Mouse (Mus musculus) gastrocnemius, adult 18-20 months (tissue): Measurements from ENCODE around the gene Frmd4b. TPM values are rescaled to one million over a fixed set of nuclear protein-coding genes. Genes with fewer than 3 reads are reported as not detected.

ENCODE experiments used
- DNase-seq: peaks from one replicate; pipeline ENCODE4 v3.0.0; 2021; ENCODE audit warnings: low spot score
- total RNA-seq, 2 experiments: library from RNA; stranded (reverse); gene quantifications; 2 replicates each; pipeline ENCODE4 v1.2.3; 2021

Frmd4b gene
- total RNA-seq, 2 experiments from 2014 or later = 5.1 to 6.3 TPM

DNA sequence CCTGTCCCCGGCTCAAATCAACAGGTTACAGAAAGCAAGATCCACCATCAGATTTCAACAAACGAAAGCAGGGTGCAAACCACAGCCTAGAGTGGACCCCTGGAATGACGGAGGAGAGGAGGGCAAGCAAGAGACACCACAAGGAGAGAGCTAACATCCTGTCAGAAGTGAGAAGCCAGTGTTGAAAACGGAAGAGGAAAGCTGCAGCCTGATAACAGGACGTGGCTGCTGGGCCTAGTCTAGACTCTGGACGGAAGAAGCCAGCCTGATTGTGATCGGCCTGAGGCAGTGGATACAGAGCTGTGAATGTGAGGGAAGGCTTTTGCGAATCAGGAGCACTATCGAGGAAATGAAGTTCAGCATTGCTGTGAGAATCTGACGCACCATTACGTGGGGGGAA lies 296.2 kb downstream of the Frmd4b start:
- no peak for DNase-seq

DNA sequence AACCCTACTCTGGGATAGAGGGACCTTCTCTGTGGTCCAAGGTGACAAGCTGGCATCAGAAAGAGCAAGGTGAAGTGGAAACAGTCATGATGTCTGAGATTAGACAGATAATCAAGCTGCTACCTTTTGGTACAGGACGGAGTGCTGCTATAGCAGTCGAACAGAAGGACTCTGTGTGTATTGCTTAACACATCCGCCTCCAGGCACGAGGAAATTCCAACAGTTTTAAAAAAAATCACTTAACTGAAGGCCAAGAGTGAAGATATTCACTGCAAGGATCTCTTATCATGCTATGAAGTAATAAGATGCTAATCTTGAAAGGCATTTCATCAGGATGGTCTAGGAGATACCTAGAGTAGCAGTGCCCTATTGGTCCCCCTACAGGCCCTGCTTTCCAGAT lies 298.3 kb downstream of the Frmd4b start:
- no peak for DNase-seq

DNA sequence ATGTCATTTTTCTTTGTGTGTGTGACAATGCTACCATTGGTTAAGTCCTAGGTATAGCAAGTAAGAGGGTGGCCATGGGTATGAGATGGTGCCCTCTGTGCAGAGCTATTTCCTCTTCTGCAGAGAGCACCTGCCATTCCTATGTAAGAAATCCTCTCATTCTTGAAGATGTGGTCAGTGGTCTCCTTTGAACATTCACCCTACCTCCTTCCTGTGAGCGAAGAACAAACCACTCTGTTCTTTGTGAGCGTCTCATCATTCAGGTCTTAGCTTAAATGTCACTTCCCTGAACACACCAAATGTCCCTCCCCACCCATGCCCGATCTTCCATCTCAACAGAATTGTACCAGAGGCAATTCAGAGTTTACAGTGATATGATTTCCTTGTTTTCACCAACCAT lies 299.4 kb downstream of the Frmd4b start:
- DNase-seq = no peak

DNA sequence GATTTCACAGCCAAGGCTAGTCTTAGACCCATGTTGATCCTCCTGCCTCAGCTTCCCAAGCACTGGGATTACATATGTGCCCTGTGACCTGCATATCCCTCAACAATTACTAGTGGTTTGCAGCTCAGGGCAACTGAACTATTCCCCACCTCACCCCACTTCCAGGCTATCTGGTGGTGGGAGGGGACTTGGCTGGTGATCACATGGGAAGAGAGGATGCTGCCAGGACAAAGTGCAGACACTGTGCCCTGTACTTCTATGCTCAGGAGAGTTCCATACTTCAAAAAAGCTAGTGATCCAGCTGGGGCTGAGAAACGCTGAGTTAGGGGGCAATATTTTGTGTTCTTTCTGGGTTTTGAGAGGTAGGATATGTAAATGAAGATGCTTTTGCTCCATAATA lies 300.6 kb downstream of the Frmd4b start:
- no peak for DNase-seq

DNA sequence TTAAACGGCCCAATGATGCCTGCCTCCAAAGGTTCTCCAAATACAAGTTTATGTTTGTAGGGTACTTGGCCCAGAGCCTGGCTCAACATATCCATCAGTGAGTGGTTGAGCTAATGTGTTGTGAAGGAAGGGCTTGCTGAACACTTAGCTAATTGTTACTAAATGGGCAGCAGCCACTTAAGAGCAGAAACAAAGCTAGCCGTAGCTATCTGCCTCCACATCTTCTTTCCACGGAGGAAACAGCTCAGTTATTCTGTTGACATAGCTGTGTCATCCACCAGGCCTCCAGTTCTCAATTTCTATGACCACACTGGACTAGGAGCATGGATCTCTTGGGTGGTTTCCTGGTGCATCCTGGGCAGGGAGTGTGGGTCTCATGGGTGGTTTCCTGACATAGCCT lies 302.0 kb downstream of the Frmd4b start:
- no peak for DNase-seq

DNA sequence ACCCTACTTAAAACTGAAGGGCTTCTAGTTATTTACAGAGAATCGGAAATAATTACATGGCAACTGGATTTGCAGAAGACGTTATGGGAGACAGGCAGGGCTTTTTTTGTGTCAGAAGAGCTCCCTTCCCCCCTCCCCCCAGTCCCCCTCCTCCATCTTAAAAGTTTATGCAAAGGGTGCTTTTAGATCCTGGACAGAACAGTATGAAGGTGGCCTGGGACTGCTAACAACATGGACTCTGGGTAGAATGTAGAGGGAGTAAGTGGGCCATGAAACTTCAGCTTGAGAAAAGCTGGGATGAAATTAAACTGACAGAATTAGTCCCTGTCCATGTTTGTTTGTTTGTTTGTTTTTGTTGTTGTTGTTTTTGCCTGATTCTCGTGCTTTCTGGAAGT lies 304.8 kb downstream of the Frmd4b start:
- no peak for DNase-seq

DNA sequence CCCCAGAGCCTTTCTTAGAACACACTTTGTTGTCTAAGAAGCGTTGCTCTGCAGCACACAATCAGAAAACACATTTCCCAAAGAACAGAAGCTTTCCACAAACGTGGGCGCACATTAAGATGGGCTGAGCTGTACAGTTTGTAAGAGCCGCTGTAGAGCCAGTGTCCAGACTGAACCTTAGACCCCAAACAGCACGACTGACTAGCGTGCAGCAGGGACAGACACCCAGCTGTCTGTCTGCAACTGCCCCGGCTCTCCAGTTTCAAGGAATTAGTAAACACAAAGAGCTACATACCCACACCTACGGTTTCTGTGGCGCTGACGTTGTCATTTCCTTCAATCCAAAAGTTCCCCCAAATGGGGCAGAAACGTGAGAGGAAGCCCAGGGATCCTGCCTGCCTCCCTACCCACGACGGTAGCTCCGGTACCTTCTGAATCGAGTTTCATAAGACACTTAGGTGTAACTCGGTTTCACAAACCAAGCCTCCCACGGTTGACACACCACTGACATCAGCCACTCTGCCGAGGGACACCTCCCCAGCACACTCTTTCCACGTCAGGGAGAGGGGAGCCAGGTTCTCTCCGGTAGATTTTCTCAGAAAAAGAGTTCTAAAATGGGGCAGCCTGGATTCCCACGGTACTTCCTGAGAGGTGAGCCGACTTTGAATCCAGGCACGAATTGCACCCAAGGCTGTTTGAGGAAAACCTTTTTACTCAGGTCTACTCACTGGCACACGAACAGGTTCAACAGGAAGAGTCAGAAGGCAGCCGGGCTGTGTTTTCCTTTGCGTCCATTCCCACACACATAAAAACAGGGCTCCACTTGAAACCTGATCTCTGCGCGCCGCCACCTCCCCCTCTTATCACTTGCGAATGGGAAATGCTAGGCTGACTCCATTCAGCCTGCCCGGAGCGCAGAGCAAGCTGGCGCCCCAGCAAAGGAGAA lies 305.5 kb downstream of the Frmd4b start:
- DNase-seq = peak; percentile 27

DNA sequence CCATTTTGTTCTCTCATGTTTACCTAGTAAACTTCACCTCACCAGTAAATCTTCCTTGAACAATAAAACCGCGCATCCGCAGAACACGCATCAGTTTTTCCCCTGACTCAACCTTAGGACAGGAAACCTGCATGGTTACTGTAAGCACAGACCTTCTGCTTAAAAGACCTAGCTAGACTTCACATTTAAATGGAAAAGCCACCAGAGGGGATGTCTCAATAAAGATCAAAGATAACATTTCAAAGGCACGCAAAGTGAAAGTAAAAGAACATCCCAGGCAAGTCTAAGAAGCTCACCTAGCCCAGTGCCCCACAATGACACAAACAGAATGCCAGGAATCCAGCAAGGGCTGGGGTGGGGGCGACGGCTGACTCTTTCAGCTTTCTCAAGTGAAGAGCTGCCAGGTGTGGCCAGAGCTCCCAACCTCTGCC lies 306.4 kb downstream of the Frmd4b start:
- no peak for DNase-seq

DNA sequence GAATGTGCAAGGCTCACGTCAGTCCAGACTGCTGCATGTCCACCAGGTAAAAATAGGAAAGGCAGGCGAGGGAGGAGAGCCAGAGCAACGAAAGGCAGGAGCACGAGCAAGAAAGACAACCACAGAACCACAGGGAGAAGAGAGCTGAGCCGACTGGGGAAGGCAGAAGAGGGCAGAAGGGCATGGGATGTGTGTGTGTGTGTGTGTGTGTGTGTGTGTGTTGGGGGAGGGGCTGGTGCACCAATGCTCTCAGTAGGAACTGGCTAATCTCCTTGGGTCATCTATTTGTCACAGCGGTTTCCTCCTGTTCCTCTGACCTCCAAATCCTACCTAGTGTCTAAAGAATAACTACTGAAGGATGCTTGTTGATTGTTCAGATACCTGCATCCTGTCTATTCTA lies 308.2 kb downstream of the Frmd4b start:
- no peak for DNase-seq

DNA sequence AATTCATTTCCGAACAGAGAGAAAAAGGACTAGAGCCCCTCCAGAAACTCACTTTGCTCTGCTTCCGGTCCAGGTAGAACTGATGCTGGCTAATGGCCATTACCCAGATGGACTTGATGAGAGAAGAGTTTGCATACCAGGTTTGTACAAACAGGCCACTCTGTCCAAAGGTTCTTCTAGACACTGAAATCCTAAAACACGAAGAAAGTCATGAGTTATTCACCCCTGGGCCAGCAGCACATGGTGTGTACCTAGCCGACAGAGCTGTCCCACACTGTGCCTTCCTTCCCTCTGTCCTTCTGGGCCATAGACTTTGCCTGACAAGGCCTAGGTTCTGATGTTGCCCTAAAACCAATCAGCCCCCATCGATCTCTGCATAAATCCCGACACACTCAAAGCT lies 308.8 kb downstream of the Frmd4b start:
- DNase-seq = no peak

DNA sequence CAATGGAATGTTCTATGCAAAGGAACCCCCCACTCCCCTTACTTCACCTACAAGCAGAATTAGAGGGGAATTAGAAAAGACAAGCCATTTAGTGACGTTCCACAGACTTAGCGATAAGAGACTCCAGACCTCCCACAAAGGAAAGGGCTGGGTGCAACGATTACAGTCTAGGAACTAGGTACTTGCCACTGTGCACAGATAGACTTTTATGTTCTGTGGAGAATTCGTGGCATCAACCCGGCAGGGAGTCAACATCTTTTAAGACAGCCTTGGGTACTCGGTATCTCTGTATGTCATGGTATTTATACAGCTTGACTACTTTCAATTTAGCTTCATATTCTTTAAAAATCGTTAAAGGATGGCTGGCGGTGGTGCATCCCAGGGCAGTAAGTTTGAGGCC lies 310.1 kb downstream of the Frmd4b start:
- no peak for DNase-seq

DNA sequence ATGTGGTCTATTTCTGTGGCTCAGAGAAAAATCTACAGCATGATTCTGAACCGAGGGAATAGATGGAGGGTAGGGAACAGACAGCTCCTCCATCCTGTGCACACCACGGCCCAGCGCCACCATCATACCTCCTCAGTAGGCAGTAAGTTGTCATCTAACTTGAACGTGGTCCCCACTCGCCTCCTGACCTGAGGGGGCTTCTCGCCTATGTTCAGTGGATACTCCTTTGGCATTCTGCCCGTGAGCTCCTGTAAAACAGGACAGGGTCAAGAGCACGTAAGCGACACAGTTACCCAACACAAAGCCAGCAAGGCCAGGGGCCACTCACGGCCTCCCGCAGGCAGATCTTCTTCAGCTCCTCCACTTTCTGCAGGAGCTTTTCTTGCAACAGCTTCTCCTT lies 311.0 kb downstream of the Frmd4b start:
- DNase-seq = no peak

DNA sequence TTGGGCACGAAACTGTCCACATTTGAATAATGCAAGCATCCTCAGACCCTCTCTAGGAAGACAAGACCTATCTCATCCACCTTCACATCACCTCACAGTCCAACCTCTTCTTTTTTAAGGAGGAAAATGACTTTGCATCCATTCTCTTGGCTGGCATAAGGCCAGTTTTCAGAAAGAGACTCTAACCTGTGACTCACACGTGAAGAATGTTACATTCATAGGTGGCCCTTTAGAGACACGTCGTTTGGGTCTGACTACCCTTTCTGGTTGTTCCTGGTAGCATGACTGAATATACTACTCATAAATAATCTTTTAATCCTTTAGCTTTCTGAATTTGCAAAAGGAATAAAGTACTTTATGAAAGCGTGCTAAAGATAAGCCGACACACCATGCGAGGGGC lies 311.9 kb downstream of the Frmd4b start:
- no peak for DNase-seq

DNA sequence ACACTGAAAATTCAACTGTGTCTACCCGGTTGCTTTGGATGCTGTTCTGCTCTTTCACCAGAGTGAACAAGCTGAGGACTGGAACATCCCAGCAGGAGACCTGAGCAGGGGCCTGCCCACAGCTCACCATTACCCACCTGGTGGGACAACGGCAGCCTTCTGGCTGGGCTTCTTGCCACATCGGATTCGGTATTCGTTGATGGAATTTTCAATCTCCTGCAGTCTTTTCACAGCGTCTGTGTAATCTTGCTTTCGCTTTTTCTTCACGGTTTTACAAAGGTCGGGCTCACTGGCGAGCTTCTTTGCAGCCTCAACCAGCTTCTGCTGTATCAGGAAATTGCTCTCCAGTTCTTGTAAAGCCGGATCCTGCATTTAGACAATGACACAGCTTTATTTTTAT lies 312.3 kb downstream of the Frmd4b start:
- DNase-seq = no peak

DNA sequence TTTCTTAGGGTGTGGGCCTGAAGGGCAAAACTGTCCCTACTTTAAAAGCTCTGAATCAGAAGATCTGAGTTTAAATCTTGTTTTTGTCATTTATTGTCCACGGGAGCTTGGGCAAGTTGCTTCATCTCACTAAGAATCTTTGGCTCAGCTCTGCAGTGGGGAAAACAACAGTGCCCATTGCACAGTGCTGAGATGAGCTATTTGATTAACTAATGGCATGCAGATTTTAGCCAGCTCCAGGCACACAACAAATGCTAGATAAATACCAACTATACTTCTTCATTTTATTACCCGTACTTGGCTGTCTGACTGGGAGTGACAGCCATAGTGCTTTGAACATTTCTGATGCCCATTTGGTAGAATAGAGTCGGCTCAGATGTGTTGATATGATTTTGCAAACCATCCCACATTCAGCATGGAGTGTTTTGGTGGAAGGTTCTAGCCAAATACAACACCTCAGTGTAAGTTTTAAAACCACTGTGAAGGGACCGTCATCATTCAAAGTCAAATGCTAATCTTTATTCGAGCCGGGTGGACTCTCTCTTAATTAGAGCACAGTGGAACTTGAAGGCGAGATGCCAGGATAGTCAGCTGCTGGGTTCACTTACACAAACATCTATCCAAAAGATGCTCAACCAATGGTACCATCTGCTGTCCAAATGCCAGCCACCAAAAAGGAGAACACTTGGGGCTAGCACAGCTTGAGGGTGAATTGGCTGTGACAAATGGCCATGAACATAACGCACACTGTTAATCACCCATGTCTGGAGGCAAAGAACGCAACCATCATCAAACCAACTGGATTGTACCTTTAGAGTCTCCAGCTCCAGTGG lies 313.8 kb downstream of the Frmd4b start:
- DNase-seq = no peak

DNA sequence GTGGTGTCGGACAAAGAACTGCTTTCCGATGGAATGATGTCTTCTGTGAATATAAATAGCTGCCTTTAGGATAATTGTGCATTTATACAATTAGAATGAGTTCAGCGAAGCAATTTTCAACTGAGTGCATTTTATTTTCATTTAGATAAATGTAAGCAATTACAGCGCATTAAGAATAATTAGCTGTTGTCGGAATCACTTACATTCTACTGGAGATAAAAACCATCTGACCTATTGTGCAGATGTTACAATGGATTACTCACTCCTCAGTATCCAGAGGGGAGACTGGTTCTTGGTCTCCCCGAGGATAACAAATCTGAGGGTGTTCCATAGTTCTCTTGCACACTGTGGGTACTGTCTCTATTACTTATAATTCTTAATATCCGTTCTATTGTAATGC lies 315.0 kb downstream of the Frmd4b start:
- no peak for DNase-seq

DNA sequence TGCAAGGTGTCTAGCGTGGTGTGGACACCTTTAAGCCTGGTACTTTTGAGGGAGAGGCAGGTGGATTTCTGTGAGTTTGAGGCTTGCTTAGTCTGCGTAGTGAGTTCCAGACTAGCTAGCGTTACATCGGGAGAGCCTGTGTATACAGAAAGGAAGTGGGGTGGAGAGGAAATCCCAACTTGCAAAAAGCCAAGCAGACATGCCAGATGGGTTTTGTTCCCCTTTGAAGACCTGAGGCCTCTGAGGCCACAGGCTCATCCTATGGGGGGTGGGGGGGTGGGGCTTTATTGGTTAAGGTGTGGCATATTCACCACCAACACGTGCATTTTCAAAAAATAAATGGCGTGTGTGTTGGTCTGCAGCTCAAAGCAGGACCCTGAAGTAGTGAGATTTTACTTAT lies 316.7 kb downstream of the Frmd4b start:
- DNase-seq = no peak

DNA sequence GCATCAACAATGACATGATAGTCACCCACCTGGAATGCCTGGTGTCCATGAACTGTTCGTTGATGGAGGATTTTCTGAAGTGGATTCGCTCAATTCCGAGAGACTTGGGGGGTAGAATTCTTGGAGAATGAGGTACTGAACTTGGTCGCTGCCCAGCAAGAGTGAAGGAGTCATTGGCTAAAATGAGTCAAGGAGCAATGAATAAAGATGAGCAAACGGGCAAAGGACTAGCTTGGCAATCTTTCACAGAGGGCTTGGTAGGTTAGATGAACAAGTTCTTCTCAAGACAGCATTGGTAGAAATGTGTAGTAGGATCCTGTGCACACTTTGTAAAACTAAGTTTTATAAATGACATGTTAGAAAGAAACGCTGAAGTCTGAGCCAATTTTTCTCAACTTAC lies 317.2 kb downstream of the Frmd4b start:
- DNase-seq = no peak

DNA sequence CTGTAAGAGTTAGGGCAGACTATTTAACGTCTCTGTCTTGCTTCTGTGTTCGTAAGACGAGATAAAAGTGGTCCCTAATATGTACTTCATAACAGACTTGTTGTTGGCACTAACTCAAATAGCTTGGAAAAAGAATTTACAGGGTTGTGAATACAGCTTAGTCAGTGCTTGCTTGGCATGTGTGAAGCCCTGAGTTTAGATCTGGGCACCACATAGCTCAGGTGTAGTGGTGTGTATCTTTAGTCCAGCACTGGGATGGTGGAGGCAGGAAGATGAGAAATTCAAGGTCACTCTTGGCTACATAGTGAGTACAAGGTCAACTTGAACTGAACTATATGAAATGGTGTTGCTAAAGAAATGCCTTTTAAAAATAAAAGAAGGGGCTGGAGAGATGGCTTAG lies 320.2 kb downstream of the Frmd4b start:
- DNase-seq = no peak

DNA sequence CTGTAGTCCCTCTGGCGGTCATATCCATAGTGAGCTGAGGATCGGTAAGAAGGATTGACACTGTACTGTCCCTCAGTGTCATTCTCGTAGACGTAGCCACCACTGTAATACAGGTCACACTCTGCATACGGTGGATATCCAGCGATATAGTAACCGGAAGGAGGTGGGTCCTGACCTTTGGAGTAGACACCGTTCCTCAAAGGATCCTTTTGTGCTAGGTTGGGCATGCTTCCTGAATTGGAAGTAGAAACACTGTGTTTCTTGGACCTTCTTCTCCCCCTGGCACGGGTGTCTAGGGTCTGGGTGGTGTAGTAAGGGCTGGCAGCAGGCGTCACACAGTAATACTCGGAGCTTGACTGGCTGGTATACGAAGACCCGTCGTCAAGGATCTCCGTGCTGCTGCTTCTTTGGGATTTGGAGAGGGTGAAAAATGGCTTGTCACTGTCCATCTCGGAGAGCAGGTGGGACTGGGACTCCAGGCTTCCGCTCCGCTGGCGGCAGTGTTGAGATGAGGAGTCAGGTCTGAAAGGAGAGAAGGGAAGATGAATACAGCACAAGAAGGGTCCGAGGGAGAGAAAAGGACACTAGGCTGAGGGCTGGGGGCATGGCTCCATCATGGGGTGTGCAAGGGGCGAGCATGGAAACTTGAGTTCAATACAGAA lies 321.3 kb downstream of the Frmd4b start:
- DNase-seq = no peak

DNA sequence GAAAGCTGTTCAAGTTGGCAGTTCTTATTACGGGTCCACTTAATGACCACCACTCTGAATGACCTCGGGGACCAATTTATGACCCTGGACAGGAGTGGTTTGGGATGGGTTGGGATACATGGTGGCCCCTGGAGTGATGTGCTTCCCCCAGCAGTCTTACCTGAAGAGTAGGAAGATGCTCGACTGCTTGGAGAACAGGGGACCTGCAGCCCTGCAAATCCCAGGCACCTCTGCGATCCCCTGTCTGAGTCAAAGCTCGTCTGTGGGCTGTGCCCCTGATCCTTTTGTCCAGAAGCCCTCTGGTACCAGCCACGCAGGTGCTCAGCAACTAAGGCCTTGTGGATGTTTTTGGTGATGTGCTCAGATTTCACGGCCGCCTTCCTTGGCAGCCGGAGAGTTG lies 321.9 kb downstream of the Frmd4b start:
- DNase-seq = no peak
